Mouse (Mus musculus) inflammation-experienced regulatory T-cells (primary cell): ENCODE measurements around the gene Klkb1. TPM values are rescaled to one million over a fixed set of nuclear protein-coding genes. Genes with fewer than 3 reads are reported as not detected.

Experiments
- polyA plus RNA-seq, 2 experiments: library from polyadenylated mRNA; unstranded; fragments of 100-300 nt; shearing (Covaris generic); gene quantifications; one replicate each; pipeline ENCODE4 v1.2.1; 2017

Klkb1 gene
- 1 to 10 TPM in 1 of 2 experiments, under 1 TPM in 1; 0.06 to 1.1 TPM for polyA plus RNA-seq

DNA sequence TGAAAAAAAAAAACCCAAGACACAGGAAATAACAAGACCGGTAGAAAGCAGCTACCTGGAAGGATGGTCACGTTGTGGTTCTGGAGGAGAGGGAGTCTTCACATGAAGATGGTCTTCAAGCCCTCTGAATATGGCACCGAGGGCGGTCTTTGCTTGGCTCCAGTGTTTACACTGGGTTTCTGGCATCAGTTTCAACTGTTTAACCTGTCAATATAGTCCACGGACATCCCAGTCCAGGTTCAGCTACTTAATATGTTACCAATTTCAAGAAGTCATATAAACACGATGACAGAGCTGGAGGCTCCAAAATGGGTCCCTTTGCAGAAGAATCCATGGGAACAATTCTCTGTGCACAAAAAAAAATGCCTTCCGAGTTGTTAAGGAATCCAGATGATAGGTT lies at the start of gene Klkb1:
TSS of gene Klkb1 (minus strand) at position 173 of the 400 bp plus-strand sequence.

GRCm38 (mm10) chr8:45332685-45333409 lies 38.2 kb upstream of the Klkb1 start, which contains the start of gene Cyp4v3:
Gene Cyp4v3, minus strand, starts transcription at chr8:45333216.

DNA sequence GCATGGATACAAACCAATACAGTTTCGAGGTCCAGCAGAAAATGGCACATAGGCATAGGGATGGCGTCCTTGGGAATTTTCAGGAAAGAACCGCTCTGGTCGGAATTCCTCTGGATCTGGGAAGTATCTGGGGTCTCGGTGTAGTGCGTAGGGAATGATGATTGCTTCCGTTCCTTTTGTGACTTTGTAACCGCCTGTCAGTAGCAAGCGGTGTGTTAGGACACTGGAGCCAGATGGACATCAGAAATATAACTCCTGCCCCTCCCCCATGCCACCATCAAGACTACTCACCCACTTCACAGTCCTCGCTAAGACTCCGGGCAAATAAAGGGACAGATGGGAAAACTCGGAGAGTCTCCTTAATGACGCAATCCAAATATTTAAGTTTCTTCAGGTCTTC lies 13.7 kb upstream of the Klkb1 start, which contains the start of gene Gm45753:
TSS of gene Gm45753 (minus strand) at position 101 of the 400 bp plus-strand sequence.

GRCm38 (mm10) chr8:45261920-45262319 lies 32.7 kb downstream of the Klkb1 start, which contains the start of gene F11:
Gene F11, minus strand, starts transcription at chr8:45262031.

Other genes starting within 250 kb of the Klkb1 start
- gene Mtnr1a, start 225.7 kb downstream of the Klkb1 start, polyA plus RNA-seq, result under 1 TPM in 1 of 2 experiments, not detected in 1; 0.94 TPM
- gene F11, start 32.8 kb downstream of the Klkb1 start, polyA plus RNA-seq, result not detected
- not detected for gene Gm45753, start 13.6 kb upstream of the Klkb1 start, polyA plus RNA-seq
- gene Cyp4v3, start 38.4 kb upstream of the Klkb1 start, polyA plus RNA-seq, result 10 to 100 TPM; 17.4 to 20.2 TPM
- gene Fam149a, start 87.4 kb upstream of the Klkb1 start, polyA plus RNA-seq, result under 1 TPM in 1 of 2 experiments, not detected in 1; 0.27 TPM
- gene Tlr3, start 116.2 kb upstream of the Klkb1 start, polyA plus RNA-seq, result 1 to 10 TPM in 1 of 2 experiments, under 1 TPM in 1; 0.74 to 1.6 TPM
- gene Sorbs2, start 212.9 kb upstream of the Klkb1 start, polyA plus RNA-seq, result 1 to 10 TPM in 1 of 2 experiments, under 1 TPM in 1; 0.19 to 3.1 TPM